Mouse (Mus musculus) CH12.LX (cell line): Measurements from ENCODE around the gene Ralgapa1.

ENCODE experiments used
- CHD2 ChIP-seq: IDR thresholded peaks from 2 replicates; pipeline ENCODE4 v1.6.1; 2011; ENCODE audit warnings: low read length, improper control_type of control experiment
- EP300 ChIP-seq: IDR thresholded peaks from 2 replicates; pipeline ENCODE4 v1.6.1; 2011; ENCODE audit warnings: low read length, improper control_type of control experiment
- MAFK ChIP-seq: IDR thresholded peaks from 2 replicates; pipeline ENCODE4 v1.6.1; 2011; ENCODE audit warnings: low read length, improper control_type of control experiment; ENCODE audit not compliant: insufficient replicate concordance
- POLR2A ChIP-seq: IDR thresholded peaks from 2 replicates; pipeline ENCODE4 v1.6.1; 2011; ENCODE audit warnings: low read depth, mild to moderate bottlenecking, improper control_type of control experiment, low read length

- TF ChIP-seq CHD2 (no peak), POLR2A (no peak), MAFK (no peak), EP300 (no peak)
These were observed 261.6 kb downstream of the Ralgapa1 start for GRCm38 (mm10) chr12:55559184-55559855.
